Mouse (Mus musculus) olfactory bulb, adult 2 months (tissue): ENCODE data around the gene Bahd1.

ENCODE experiments used
- CTCF ChIP-seq: fragments of 200-500 bp; IDR thresholded peaks from 2 replicates; pipeline ENCODE4 v1.5.1; 2012; ENCODE audit warnings: low read depth, mild to moderate bottlenecking, low read length, moderate library complexity; ENCODE audit not compliant: insufficient read depth
- POLR2A ChIP-seq: fragments of 200-500 bp; IDR thresholded peaks from 2 replicates; pipeline ENCODE4 v1.6.1; 2012; ENCODE audit warnings: mild to moderate bottlenecking, low read depth, low read length, moderate library complexity; ENCODE audit not compliant: insufficient read depth

DNA sequence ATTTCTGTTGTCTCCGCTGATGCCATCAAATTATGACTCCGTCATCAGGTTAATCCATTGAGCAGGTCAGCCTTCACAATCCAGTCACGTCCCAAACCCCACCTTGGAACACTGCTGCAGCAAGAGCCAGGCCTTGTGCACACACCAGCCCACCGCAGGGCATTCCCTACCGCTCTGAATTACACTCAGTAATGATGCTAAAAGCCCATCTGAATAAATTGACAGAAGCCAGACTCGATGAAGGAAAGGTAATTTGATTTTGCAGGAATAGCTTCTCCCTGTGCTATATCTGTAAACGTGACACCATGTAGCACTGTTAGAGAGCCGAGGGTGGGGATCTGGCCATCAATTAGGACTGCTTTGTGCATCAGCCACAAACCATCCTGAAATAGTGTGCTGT lies 24.9 kb upstream of the Bahd1 start:
- no peak for TF ChIP-seq CTCF
- TF ChIP-seq POLR2A = no peak
